Mouse (Mus musculus): ENCODE data around the gene Asic3. TPM values are rescaled to one million over a fixed set of nuclear protein-coding genes. Genes with fewer than 3 reads are reported as not detected.

Asic3 gene
- polyA plus RNA-seq (2012; rRNA removed; ENCODE audit: low replicate concordance): 0.95 and 1.1 TPM in 2 replicates

DNA sequence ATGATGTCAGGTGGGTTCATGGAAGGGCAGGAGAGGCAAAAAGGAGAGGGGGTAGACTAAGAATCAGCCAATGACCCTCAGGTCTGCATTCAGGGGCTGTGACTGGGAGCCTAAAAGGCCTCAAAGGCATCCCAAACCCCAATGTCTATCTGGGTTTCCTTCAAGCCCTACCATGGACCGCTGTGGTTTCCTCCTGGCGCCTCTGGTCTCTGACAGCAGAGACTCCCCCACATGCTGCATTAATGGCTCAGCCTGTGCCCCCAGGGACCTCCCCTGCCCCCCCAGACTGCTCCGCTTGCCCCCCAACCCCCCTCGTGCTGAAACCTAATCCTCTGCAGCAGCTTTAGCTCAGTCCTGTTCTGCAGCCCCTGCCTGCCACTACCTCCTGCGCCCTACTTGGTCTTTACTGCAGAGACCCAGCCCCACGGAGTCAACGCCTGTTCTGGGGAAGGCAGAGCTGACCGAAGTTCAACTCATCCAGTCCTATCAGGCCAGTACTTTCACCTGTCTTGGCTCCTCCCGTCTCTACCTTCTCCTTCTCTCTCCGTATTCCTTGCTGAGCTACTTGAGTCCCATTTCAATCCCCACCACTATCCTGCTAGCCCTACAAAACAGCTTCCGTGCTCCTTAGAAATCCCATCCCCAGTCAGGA lies at the start of gene Asic3:
Gene Asic3 (plus strand): TSS at position 351 of the 652 bp plus-strand sequence.

DNA sequence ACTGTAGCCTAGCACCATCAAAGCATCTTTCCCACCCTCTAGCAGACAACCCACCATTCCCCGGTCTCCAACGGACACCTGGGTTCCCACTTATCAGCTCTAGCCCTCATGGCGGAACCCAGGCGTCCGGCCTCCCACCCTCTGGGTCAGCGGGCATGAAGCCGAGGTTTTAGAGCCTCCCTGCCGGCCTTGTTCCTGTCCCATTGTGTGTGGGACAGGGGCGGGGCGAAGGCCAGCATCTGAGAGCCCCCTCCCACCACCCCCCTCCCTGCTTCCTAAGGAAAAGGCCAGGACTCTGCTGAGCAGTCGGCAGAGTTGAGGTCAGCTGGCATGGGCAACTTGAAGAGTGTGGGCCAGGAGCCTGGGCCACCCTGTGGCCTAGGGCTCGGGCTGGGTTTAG lies 48.7 kb upstream of the Asic3 start, which contains the start of gene Nos3:
Gene Nos3 (plus strand): TSS at position 303 of the 400 bp plus-strand sequence.

DNA sequence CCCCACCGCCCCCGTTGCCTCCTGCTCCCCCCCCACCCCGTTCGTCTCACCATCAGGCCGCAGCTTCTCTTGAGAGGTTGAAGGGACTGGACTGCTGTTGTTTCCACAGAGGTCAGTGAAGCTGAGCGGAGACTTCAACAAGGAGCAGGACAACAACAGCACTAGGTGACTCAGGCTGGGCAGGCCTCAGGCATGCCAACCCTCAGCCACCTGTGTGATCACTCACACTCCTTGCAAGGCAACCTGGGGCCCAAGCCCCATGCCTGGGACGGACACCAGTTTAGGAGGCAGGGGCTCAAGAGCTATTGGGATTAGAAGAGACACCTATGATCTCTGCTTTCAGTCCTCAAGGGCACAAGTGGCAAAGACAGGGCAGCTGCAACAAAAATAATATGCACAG lies 21.3 kb upstream of the Asic3 start, which contains the start of gene Atg9b:
Gene Atg9b (minus strand): TSS at position 280 of the 400 bp plus-strand sequence.

DNA sequence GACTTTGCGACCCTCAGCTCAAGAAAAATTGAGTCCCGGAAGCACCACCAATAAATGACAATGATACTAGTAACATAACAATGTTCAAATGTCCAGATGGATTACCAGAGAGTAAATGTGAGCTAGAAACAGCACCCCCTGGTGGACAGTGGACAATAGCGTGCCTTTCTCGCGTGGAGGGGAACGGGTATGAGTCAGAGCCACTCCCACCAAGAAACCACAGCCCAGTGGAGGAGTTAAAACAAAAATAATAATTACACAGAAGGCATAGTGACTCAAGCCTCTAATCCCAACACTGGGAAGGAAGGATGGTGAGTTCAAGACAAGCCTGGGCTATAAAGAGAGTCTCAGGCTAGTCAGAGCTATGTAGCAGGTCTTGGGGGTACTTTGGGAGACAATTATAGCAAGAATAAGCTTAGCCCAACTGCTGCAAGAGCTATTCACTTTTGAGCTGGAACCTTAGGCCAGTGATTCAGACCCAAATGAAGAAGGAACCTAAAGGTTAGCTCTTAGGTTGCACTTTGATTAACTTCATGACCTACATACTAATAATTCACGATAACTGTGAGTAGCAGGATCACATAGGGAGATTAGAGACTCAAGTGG lies 19.7 kb upstream of the Asic3 start, which contains the start of gene Abcb8:
Gene Abcb8 (plus strand): TSS at position 272 of the 606 bp plus-strand sequence.

DNA sequence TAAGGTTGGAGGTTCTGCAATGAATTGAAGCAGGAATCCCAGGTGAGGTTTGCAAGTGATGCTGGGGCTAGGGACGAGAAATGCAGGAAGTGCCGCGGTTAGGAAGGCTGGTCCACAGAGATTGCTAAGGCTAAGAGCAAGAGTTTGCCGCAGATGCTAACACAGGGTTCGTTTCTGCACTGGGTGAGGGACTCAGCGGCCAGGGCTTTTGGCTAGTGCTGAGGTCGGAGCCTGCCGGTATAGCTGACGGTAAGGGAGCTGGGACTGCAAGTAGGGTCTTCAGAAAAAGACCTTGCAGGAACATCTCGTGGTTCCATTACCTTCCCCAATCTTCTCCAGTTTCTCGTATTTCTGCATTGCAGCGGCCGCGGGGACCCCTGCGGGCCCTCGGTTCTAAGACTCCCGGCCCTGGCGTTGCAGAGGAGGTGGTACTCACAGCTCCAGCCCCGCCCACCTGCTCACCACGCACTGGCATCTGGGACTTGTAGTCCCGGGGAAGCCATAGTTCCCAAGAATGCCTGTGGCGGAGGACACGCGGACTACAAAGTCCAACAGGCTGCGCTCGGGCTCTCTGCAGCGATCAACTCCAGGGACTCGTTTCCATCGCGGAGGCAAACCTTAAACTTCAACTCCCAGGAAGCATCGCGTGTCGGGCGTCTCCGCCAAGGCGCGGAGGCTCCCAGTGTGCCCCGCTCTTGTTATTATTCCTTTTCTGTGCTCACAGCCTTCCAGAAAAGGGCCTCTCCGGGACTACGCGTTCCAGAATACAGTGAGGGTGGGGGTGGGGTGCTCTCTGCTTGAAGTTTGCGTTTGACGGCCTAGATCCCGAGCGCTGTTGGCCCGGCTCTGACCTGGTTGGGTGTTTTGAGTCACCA lies 10.2 kb downstream of the Asic3 start, which contains the start of the genes Cdk5 and Slc4a2:
Gene Cdk5 (minus strand): TSS at position 402 of the 875 bp plus-strand sequence.
Gene Slc4a2 (plus strand): TSS at position 709 of the 875 bp plus-strand sequence.

DNA sequence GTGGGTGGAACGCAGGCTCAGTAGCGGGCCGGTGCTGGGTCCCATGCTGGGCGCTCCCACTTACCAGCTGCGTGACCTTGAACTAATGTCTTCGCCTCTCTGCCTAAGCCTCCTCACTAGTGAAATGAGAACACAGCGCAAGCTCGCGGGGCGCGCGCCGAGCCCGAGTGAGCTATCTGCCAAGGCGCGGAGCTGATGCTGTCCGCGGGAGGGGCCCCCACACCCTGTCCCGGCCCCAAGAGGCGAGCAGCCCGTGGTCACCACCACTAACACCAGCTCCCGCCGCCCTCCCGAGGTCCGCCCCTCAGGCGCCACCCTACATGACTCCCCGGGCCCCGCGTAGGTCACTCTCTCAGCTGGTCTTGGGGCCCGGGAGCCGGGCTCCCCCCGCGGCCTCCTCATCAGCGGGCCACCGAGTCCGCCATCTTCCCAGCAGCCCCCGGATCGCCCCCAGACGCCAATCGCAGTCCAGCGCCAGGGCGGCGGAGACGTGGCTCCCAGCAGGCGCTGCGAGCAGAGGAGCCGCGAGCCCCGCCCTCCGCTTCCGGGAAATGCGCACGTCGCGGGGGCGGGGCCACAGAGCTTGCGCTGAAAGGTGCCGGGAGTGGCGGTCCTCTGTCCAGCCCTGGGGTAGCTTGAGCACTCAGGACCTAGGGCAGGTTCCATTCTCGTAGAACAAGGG lies 31.7 kb downstream of the Asic3 start, which contains the start of gene Fastk:
Gene Fastk (minus strand): TSS at position 542 of the 682 bp plus-strand sequence.

DNA sequence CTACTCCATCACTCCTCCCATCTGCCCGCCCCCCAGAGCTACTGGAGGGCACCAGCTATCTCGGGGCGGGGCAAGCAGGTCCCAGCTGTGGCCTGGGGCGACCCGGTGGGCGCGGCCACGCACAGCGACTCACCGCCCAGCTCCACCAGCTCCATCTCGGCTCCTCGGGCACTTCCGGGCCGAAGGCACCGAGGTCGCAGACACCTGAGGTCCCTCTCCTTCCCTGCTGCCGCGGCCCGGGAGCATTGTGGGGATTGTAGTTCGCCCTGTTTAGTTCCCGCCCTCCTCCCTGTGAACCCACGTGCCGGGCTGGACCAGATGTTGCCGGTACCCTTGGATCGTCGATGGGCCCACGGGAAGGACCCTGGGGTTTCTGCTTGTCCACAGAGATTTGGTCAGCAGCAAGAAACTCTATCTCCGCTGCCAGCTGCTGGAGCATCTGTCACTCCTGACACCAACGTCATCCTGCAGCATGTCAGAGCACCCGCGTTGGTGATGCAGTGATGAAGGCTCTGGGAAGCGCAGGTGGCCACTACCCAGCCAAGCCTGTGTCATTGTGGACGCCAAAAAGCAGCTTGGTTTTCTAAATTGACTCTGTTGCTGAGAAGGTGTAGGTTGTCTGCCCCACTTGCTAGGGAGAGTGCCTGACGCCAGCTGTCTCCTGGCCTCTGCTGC lies 34.6 kb downstream of the Asic3 start, which contains the start of gene Tmub1:
Gene Tmub1 (minus strand): TSS at position 231 of the 675 bp plus-strand sequence.

DNA sequence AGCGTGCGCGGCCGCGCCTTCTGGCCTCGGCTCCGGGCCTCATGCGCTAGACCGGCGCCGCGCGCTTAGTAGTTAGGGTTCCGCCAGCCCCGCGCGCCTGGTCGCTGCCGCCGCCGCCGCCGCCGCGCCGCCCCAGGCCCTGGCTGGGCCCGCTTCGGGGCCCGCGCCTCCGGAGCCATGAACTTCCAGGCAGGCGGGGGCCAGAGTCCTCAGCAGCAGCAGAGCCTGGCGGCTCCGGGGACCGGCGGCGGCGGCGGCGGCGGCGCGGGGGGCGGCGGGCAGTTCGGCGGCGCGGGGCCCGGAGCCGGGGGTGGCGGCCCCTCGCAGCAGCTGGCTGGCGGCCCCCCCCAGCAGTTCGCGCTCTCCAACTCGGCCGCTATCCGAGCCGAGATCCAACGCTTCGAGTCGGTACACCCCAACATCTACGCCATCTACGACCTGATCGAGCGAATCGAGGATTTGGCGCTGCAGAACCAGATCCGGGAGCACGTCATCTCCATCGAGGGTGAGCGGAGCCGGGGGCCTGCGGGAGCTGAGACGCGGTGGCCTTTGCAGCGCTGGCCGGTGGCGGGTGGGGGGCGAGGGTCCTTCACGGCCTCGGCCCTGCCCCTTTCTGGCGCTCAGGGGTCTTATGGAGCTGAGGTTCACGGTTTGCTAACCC lies 39.0 kb downstream of the Asic3 start, which contains the start of gene Agap3:
Gene Agap3 (plus strand): TSS at position 148 of the 661 bp plus-strand sequence.

Other genes starting within 250 kb of the Asic3 start
- 6.7 and 7.6 TPM in 2 replicates for gene Nupl2, start 248.4 kb upstream of the Asic3 start, polyA plus RNA-seq (2012; rRNA removed; ENCODE audit: low replicate concordance)
- 13.7 and 24.4 TPM in 2 replicates for gene Kcnh2, start 61.8 kb upstream of the Asic3 start, polyA plus RNA-seq (2012; rRNA removed; ENCODE audit: low replicate concordance)
- 38.7 and 58.4 TPM in 2 replicates for gene Nos3, start 48.6 kb upstream of the Asic3 start, polyA plus RNA-seq (2012; rRNA removed; ENCODE audit: low replicate concordance)
- 7.8 and 12.0 TPM in 2 replicates for gene Atg9b, start 21.2 kb upstream of the Asic3 start, polyA plus RNA-seq (2012; rRNA removed; ENCODE audit: low replicate concordance)
- 97.8 and 104 TPM in 2 replicates for gene Abcb8, start 19.7 kb upstream of the Asic3 start, polyA plus RNA-seq (2012; rRNA removed; ENCODE audit: low replicate concordance)
- 59.6 and 90.1 TPM in 2 replicates for gene Cdk5, start 10.1 kb downstream of the Asic3 start, polyA plus RNA-seq (2012; rRNA removed; ENCODE audit: low replicate concordance)
- 62.3 and 66.7 TPM in 2 replicates for gene Slc4a2, start 10.4 kb downstream of the Asic3 start, polyA plus RNA-seq (2012; rRNA removed; ENCODE audit: low replicate concordance)
- gene Fastk, start 31.9 kb downstream of the Asic3 start, polyA plus RNA-seq (2012; rRNA removed; ENCODE audit: low replicate concordance): 372 and 415 TPM in 2 replicates
- gene Tmub1, start 34.5 kb downstream of the Asic3 start, polyA plus RNA-seq (2012; rRNA removed; ENCODE audit: low replicate concordance): 57.8 and 87.6 TPM in 2 replicates
- 70.6 and 92.1 TPM in 2 replicates for gene Agap3, start 38.8 kb downstream of the Asic3 start, polyA plus RNA-seq (2012; rRNA removed; ENCODE audit: low replicate concordance)
- 0.03 TPM in 1 of 2 replicates, not detected in the other for gene Gbx1, start 113.8 kb downstream of the Asic3 start, polyA plus RNA-seq (2012; rRNA removed; ENCODE audit: low replicate concordance)
- gene Asb10, start 127.6 kb downstream of the Asic3 start, polyA plus RNA-seq (2012; rRNA removed; ENCODE audit: low replicate concordance): 1.3 and 24.4 TPM in 2 replicates
- not detected in 2 replicates for gene 4931409K22Rik, start 143.4 kb downstream of the Asic3 start, polyA plus RNA-seq (2012; rRNA removed; ENCODE audit: low replicate concordance)
- gene Abcf2, start 164.1 kb downstream of the Asic3 start, polyA plus RNA-seq (2012; rRNA removed; ENCODE audit: low replicate concordance): 53.6 and 75.4 TPM in 2 replicates
- 47.7 and 76.0 TPM in 2 replicates for gene Chpf2, start 173.3 kb downstream of the Asic3 start, polyA plus RNA-seq (2012; rRNA removed; ENCODE audit: low replicate concordance)
- 20.4 and 39.0 TPM in 2 replicates for gene Smarcd3, start 211.0 kb downstream of the Asic3 start, polyA plus RNA-seq (2012; rRNA removed; ENCODE audit: low replicate concordance)

All from mammary gland, adult 2 months (tissue).